Mouse (Mus musculus): ENCODE data around the gene Tbc1d10a. TPM values are rescaled to one million over a fixed set of nuclear protein-coding genes. Genes with fewer than 3 reads are reported as not detected.

Gene Tbc1d10a
- polyA plus RNA-seq, 1 experiment: 0.63 TPM

GRCm38 (mm10) chr11:4252886-4253285 lies 66.3 kb downstream of the Tbc1d10a start:
- Histone ChIP-seq H3K4me3 (replicated peaks) (no peak overlapping the region), H3K4me1 (ENCODE audit: control insufficient read depth) (peaks cover 15% of the 10 kb centered on the region), H3K36me3 (ENCODE audit: control insufficient read depth) (no peaks in the 10 kb centered on the region), H3K27me3 (ENCODE audit: control insufficient read depth) (no peaks in the 10 kb centered on the region), H3K9me3 (ENCODE audit: control insufficient read depth, low read length) (peaks cover 2% of the 10 kb centered on the region; the same call in 1 of the 2 replicates)
- no peak for TF ChIP-seq GATA1 (IDR thresholded peaks at IDR 0.05; ENCODE audit: low read length)
- TF ChIP-seq TAL1 (IDR thresholded peaks at IDR 0.05; ENCODE audit: low read length): no peak

- Histone ChIP-seq H3K27me3 (ENCODE audit: control insufficient read depth) (peaks cover 4% of the 10 kb centered on the region), H3K4me3 (replicated peaks) (no peak within 1 kb of the TSS), H3K4me1 (ENCODE audit: control insufficient read depth) (peaks cover 20% of the 10 kb centered on the region), H3K36me3 (ENCODE audit: control insufficient read depth) (no peaks in the 10 kb centered on the region), H3K9me3 (ENCODE audit: control insufficient read depth, low read length) (peaks cover 2% of the 10 kb centered on the region; the same call in 1 of the 2 replicates)
- no peak for TF ChIP-seq GATA1 (IDR thresholded peaks at IDR 0.05; ENCODE audit: low read length)
- no peak for TF ChIP-seq TAL1 (IDR thresholded peaks at IDR 0.05; ENCODE audit: low read length)
Measured at GRCm38 (mm10) chr11:4256846-4257607, 70.4 kb downstream of the Tbc1d10a start, which contains the start of gene Lif. Gene Lif, plus strand, starts transcription at chr11:4257557.

- no peak overlapping the region for H3K4me3 ChIP-seq (replicated peaks)
- H3K9me3 ChIP-seq (ENCODE audit: control insufficient read depth, low read length): peaks cover 2% of the 10 kb centered on the region; the same call in 1 of the 2 replicates
- H3K27me3 ChIP-seq (ENCODE audit: control insufficient read depth): peaks cover 4% of the 10 kb centered on the region
- H3K36me3 ChIP-seq (ENCODE audit: control insufficient read depth): no peaks in the 10 kb centered on the region
- peaks cover 20% of the 10 kb centered on the region for H3K4me1 ChIP-seq (ENCODE audit: control insufficient read depth)
- TF ChIP-seq GATA1 (IDR thresholded peaks at IDR 0.05; ENCODE audit: low read length): no peak
- TF ChIP-seq TAL1 (IDR thresholded peaks at IDR 0.05; ENCODE audit: low read length): no peak
Measured at GRCm38 (mm10) chr11:4257756-4258155, 71.2 kb downstream of the Tbc1d10a start.

GRCm38 (mm10) chr11:4258657-4259082 lies 72.1 kb downstream of the Tbc1d10a start:
- peaks cover 18% of the 10 kb centered on the region for H3K4me1 ChIP-seq (ENCODE audit: control insufficient read depth)
- peaks cover 8% of the 10 kb centered on the region for H3K27me3 ChIP-seq (ENCODE audit: control insufficient read depth)
- H3K4me3 ChIP-seq (replicated peaks): no peak overlapping the region

GRCm38 (mm10) chr11:4260463-4261187 lies 74.0 kb downstream of the Tbc1d10a start:
- Histone ChIP-seq H3K9me3 (ENCODE audit: control insufficient read depth, low read length) (no peaks in the 10 kb centered on the region), H3K27me3 (ENCODE audit: control insufficient read depth) (peaks cover 26% of the 10 kb centered on the region), H3K4me3 (replicated peaks) (no peak overlapping the region), H3K36me3 (ENCODE audit: control insufficient read depth) (no peaks in the 10 kb centered on the region), H3K4me1 (ENCODE audit: control insufficient read depth) (peaks cover 18% of the 10 kb centered on the region)
- TF ChIP-seq GATA1 (IDR thresholded peaks at IDR 0.05; ENCODE audit: low read length) (no peak), TAL1 (IDR thresholded peaks at IDR 0.05; ENCODE audit: low read length) (no peak)

More at GRCm38 (mm10) chr11:4258657-4259082, 72.1 kb downstream of the Tbc1d10a start:
- no peak for TF ChIP-seq GATA1 (IDR thresholded peaks at IDR 0.05; ENCODE audit: low read length)
- TF ChIP-seq TAL1 (IDR thresholded peaks at IDR 0.05; ENCODE audit: low read length): no peak
- Histone ChIP-seq H3K36me3 (ENCODE audit: control insufficient read depth) (no peaks in the 10 kb centered on the region), H3K9me3 (ENCODE audit: control insufficient read depth, low read length) (no peaks in the 10 kb centered on the region)

GRCm38 (mm10) chr11:4261188-4261494 lies 74.6 kb downstream of the Tbc1d10a start:
- H3K36me3 ChIP-seq (ENCODE audit: control insufficient read depth): no peaks in the 10 kb centered on the region
- TF ChIP-seq GATA1 (IDR thresholded peaks at IDR 0.05; ENCODE audit: low read length) (no peak), TAL1 (IDR thresholded peaks at IDR 0.05; ENCODE audit: low read length) (no peak)
- H3K27me3 ChIP-seq (ENCODE audit: control insufficient read depth): peaks cover 31% of the 10 kb centered on the region
- H3K4me1 ChIP-seq (ENCODE audit: control insufficient read depth): peaks cover 18% of the 10 kb centered on the region
- no peak overlapping the region for H3K4me3 ChIP-seq (replicated peaks)
- H3K9me3 ChIP-seq (ENCODE audit: control insufficient read depth, low read length): no peaks in the 10 kb centered on the region

GRCm38 (mm10) chr11:4261969-4262368 lies 75.4 kb downstream of the Tbc1d10a start:
- Histone ChIP-seq H3K36me3 (ENCODE audit: control insufficient read depth) (no peaks in the 10 kb centered on the region), H3K4me3 (replicated peaks) (no peak overlapping the region), H3K9me3 (ENCODE audit: control insufficient read depth, low read length) (no peaks in the 10 kb centered on the region), H3K27me3 (ENCODE audit: control insufficient read depth) (peaks cover 40% of the 10 kb centered on the region), H3K4me1 (ENCODE audit: control insufficient read depth) (peaks cover 18% of the 10 kb centered on the region)
- TF ChIP-seq GATA1 (IDR thresholded peaks at IDR 0.05; ENCODE audit: low read length) (no peak), TAL1 (IDR thresholded peaks at IDR 0.05; ENCODE audit: low read length) (no peak)

GRCm38 (mm10) chr11:4262847-4263246 lies 76.3 kb downstream of the Tbc1d10a start:
- Histone ChIP-seq H3K9me3 (ENCODE audit: control insufficient read depth, low read length) (no peaks in the 10 kb centered on the region), H3K27me3 (ENCODE audit: control insufficient read depth) (peaks cover 48% of the 10 kb centered on the region), H3K4me1 (ENCODE audit: control insufficient read depth) (peaks cover 13% of the 10 kb centered on the region), H3K36me3 (ENCODE audit: control insufficient read depth) (no peaks in the 10 kb centered on the region), H3K4me3 (replicated peaks) (no peak overlapping the region)
- TF ChIP-seq TAL1 (IDR thresholded peaks at IDR 0.05; ENCODE audit: low read length) (no peak), GATA1 (IDR thresholded peaks at IDR 0.05; ENCODE audit: low read length) (no peak)

GRCm38 (mm10) chr11:4263296-4263695 lies 76.7 kb downstream of the Tbc1d10a start:
- Histone ChIP-seq H3K27me3 (ENCODE audit: control insufficient read depth) (peaks cover 53% of the 10 kb centered on the region), H3K4me3 (replicated peaks) (no peak overlapping the region), H3K36me3 (ENCODE audit: control insufficient read depth) (no peaks in the 10 kb centered on the region), H3K9me3 (ENCODE audit: control insufficient read depth, low read length) (no peaks in the 10 kb centered on the region), H3K4me1 (ENCODE audit: control insufficient read depth) (peaks cover 13% of the 10 kb centered on the region)
- TF ChIP-seq GATA1 (IDR thresholded peaks at IDR 0.05; ENCODE audit: low read length) (no peak), TAL1 (IDR thresholded peaks at IDR 0.05; ENCODE audit: low read length) (no peak)

Data from erythroblast, embryonic 14.5 days (primary cell).